Mouse (Mus musculus): ENCODE measurements around the gene Sertad1. TPM values are rescaled to one million over a fixed set of nuclear protein-coding genes. Genes with fewer than 3 reads are reported as not detected.

The Sertad1 gene
- total RNA-seq, 2 experiments from 2014 or later, result 30.0 to 38.4 TPM

Other genes with a start within 250 kb of the Sertad1 start
- gene Numbl, start 228.5 kb upstream of the Sertad1 start, total RNA-seq (2021), result 10 to 100 TPM in 1 of 2 experiments, 1 to 10 TPM in 1; 8.8 to 10.1 TPM
- gene Ltbp4, start 149.2 kb upstream of the Sertad1 start, total RNA-seq (2021), result 10 to 100 TPM; 77.8 to 94.6 TPM
- 10 to 100 TPM; 22.3 TPM for gene Shkbp1, start 130.9 kb upstream of the Sertad1 start, total RNA-seq (2021)
- 1 to 10 TPM in 1 of 2 experiments, not detected in 1; 6.1 TPM for gene Gm20479, start 129.5 kb upstream of the Sertad1 start, total RNA-seq (2021)
- gene Sptbn4, start 39.2 kb upstream of the Sertad1 start, total RNA-seq (2021), result under 1 TPM; 0.59 to 0.83 TPM
- gene Blvrb, start 38.9 kb upstream of the Sertad1 start, total RNA-seq (2021), result 10 to 100 TPM; 42.4 to 45.6 TPM
- 10 to 100 TPM; 15.9 to 16.3 TPM for gene Sertad3, start 13.1 kb upstream of the Sertad1 start, total RNA-seq (2021)
- gene Prx, start 12.4 kb downstream of the Sertad1 start, total RNA-seq (2021), result 1 to 10 TPM; 2.1 to 3.2 TPM
- under 1 TPM; 0.23 to 0.26 TPM for gene Hipk4, start 36.4 kb downstream of the Sertad1 start, total RNA-seq (2021)
- 100 to 1,000 TPM; 106 to 146 TPM for gene Pld3, start 66.3 kb downstream of the Sertad1 start, total RNA-seq (2021)
- gene 2310022A10Rik, start 66.3 kb downstream of the Sertad1 start, total RNA-seq (2021), result 10 to 100 TPM; 15.0 to 15.8 TPM
- gene Akt2, start 104.6 kb downstream of the Sertad1 start, total RNA-seq (2021), result 100 to 1,000 TPM; 201 to 243 TPM
- under 1 TPM in 1 of 2 experiments, not detected in 1; 0.13 TPM for gene Ttc9b, start 167.0 kb downstream of the Sertad1 start, total RNA-seq (2021)
- 10 to 100 TPM; 29.6 to 32.0 TPM for gene Map3k10, start 187.7 kb downstream of the Sertad1 start, total RNA-seq (2021)
- gene Zfp607b, start 202.4 kb downstream of the Sertad1 start, total RNA-seq (2021), result 1 to 10 TPM; 1.2 to 2.3 TPM
- 10 to 100 TPM; 13.2 to 14.5 TPM for gene Zfp60, start 244.5 kb downstream of the Sertad1 start, total RNA-seq (2021)